Mouse (Mus musculus) hindbrain, postnatal 0 days (tissue): ENCODE data around the gene Pla2g4b. TPM values are rescaled to one million over a fixed set of nuclear protein-coding genes. Genes with fewer than 3 reads are reported as not detected.
A peak's percentile ranks its signal among the peaks of the same experiment; 100 is the strongest.

Experiments used
- ATAC-seq: fragments of 200-750 bp; cut with Nextera tagmentation; 2 replicates; pipeline ENCODE4 v1.8.0; 2017; ENCODE audit warnings: mild to moderate bottlenecking, moderate TSS enrichment, moderate library complexity
- DNase-seq: peaks from one replicate; pipeline ENCODE4 v3.0.0-alpha.2; 2015; ENCODE audit warnings: low spot score
- H3K27ac ChIP-seq: fragments of 300-500 bp; sonication (generic); 2 replicates; pipeline ENCODE4 v1.5.1; 2014; ENCODE audit warnings: mild to moderate bottlenecking
- H3K27me3 ChIP-seq: fragments of 300-500 bp; sonication (generic); 2 replicates; pipeline ENCODE4 v1.6.1; 2014; ENCODE audit warnings: low read length, mixed read lengths; ENCODE audit not compliant: insufficient read depth
- H3K36me3 ChIP-seq: fragments of 300-500 bp; sonication (generic); 2 replicates; pipeline ENCODE4 v1.6.1; 2014; ENCODE audit warnings: low read length, mixed read lengths; ENCODE audit not compliant: insufficient read depth
- H3K4me1 ChIP-seq: fragments of 300-500 bp; sonication (generic); 2 replicates; pipeline ENCODE4 v1.6.1; 2014; ENCODE audit warnings: antibody characterized with exemption, low read length, mixed read lengths; ENCODE audit not compliant: insufficient read depth
- H3K4me2 ChIP-seq: fragments of 300-500 bp; sonication (generic); 2 replicates; pipeline ENCODE4 v1.6.1; 2014; ENCODE audit warnings: low read depth, mild to moderate bottlenecking, low read length, moderate library complexity, mixed read lengths
- H3K4me3 ChIP-seq: fragments of 300-500 bp; sonication (generic); 2 replicates; pipeline ENCODE4 v1.5.1; 2014; ENCODE audit warnings: low read length
- H3K9ac ChIP-seq: fragments of 300-500 bp; sonication (generic); replicated peaks from 2 replicates; pipeline ENCODE4 v1.6.1; 2014; ENCODE audit warnings: mild to moderate bottlenecking, low read length, moderate library complexity, mixed read lengths
- H3K9me3 ChIP-seq: fragments of 300-500 bp; sonication (generic); 2 replicates; pipeline ENCODE4 v1.6.1; 2016; ENCODE audit warnings: low read length, mixed read lengths
- CTCF ChIP-seq: IDR thresholded peaks from 2 replicates; pipeline ENCODE4 v1.5.1; 2016; ENCODE audit warnings: antibody characterized with exemption, control low read depth, low read depth
- WGBS: fragments of 180-500 bp; shearing (Covaris S2); extraction: QIAGEN DNeasy Blood & Tissue Kit; methylation state at CpG from one replicate; pipeline ENCODE4 v1.1.7; 2014; 5-methylcytosine and 5-hydroxymethylcytosine counted together
- polyA plus RNA-seq: library from polyadenylated mRNA; unstranded; fragments of >200 nt; fragmentation: Nextera tagmentation; extraction: Ambion mirVana; gene quantifications from 2 replicates; pipeline ENCODE4 v1.2.1, GENCODE M21; 2015
- total RNA-seq: library from RNA; depleted of rRNA; stranded (reverse); fragments of >200 nt; gene quantifications from 2 replicates; pipeline ENCODE4 v1.2.3, GENCODE M21; 2014

Gene Pla2g4b
- total and polyA plus RNA-seq, 2 experiments from 2014 or later: 0.30 to 12.3 TPM

GRCm38 (mm10) chr2:120068555-120069465, 35.6 kb downstream of the Pla2g4b start:
- no peak overlapping the region for H3K9ac ChIP-seq
- no peak overlapping the region for H3K4me3 ChIP-seq
- peak; percentile 58 for DNase-seq
- 44% methylated on average over 16 of the region's 16 CpGs for whole genome bisulfite sequencing
- TF ChIP-seq CTCF: peak; percentile 80
- no peaks in the 10 kb centered on the region for H3K9me3 ChIP-seq
- no peaks in the 10 kb centered on the region for H3K4me1 ChIP-seq
- peak; percentile 62 for ATAC-seq
- H3K27me3 ChIP-seq: no peaks in the 10 kb centered on the region
- no peak overlapping the region for H3K4me2 ChIP-seq
- no peak overlapping the region for H3K27ac ChIP-seq
- H3K36me3 ChIP-seq: no peaks in the 10 kb centered on the region

DNA sequence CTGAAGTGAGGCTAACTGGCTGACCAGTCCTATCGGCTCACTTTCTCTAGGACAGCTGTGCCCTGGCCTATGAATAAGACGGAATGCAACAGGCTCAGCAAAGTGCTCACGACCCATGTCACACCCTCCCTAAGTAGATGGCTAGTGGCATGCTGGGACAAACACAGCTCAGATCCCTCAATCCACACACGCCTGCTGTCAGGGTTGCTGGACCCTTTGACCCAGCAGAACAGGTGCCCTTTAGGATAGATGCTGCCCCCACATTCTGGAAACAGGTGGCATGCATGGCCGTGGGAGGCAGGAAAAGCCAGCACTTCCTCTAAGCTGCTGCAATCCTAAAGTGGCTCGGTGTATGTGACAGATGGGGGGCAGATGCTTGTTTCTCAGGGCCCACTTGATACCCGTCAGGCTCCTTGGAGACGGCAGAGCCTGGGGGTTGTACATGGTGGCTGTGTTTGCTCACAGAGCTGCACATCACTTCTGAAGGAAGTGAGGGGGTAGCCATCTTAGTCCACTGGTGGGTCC, 36.3 kb downstream of the Pla2g4b start:
- H3K9ac ChIP-seq: no peak overlapping the region
- 55% methylated on average over 8 of the region's 8 CpGs for WGBS
- H3K36me3 ChIP-seq: no peaks in the 10 kb centered on the region
- DNase-seq: no peak
- no peaks in the 10 kb centered on the region for H3K4me1 ChIP-seq
- TF ChIP-seq CTCF: no peak
- H3K4me2 ChIP-seq: no peak overlapping the region
- H3K27ac ChIP-seq: no peak overlapping the region
- no peak for ATAC-seq
- no peaks in the 10 kb centered on the region for H3K9me3 ChIP-seq
- H3K4me3 ChIP-seq: no peak overlapping the region
- no peaks in the 10 kb centered on the region for H3K27me3 ChIP-seq

GRCm38 (mm10) chr2:120074096-120074495, 40.9 kb downstream of the Pla2g4b start:
- no peak for TF ChIP-seq CTCF
- Histone ChIP-seq H3K4me3 (no peak overlapping the region), H3K27ac (no peak overlapping the region), H3K27me3 (peaks cover 8% of the 10 kb centered on the region; the same call in 1 of the 2 replicates), H3K9me3 (no peaks in the 10 kb centered on the region), H3K36me3 (no peaks in the 10 kb centered on the region), H3K9ac (no peak overlapping the region), H3K4me2 (no peak overlapping the region), H3K4me1 (no peaks in the 10 kb centered on the region)
- ATAC-seq (no peak), DNase-seq (peak; percentile 27)
- WGBS: 71% methylated on average over 4 of the region's 4 CpGs

DNA sequence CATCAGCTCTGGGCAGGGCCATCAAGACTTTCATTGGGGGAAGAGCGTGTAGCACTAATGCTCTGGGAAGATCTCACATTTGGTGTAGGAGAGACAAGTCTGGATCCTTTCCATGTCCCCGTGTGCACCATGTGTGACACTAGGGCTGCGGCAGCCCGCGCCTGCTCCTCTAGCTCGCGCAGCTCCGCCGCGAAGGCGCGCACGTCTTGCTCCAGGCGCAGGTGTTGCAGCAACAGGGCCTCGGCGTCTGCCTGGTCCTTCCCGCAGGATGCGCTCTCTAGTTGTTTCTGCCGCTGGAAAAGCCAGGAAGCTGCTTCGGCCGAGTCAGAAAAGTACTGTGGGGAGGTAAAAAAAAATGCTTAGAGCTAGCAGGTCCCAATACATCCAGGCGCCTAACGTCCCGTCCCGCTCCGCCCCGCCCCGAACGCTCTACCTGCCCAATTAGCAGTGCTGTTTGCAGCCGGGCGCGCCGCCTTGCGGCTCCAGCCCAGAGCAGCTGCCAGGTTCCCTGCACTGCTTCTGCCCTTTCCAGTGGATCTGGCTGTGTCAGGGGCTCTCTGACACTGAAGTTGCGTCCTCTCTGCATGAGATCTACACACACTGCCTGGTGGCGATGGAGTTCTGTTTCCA, 43.0 kb downstream of the Pla2g4b start:
- H3K4me1 ChIP-seq: no peaks in the 10 kb centered on the region
- no peaks in the 10 kb centered on the region for H3K9me3 ChIP-seq
- peaks cover 8% of the 10 kb centered on the region; the same call in 1 of the 2 replicates for H3K27me3 ChIP-seq
- ATAC-seq: peak; percentile 80
- under 1% methylated on average over 36 of the region's 36 CpGs for WGBS
- H3K4me3 ChIP-seq: peak overlapping the region; percentile 37
- H3K9ac ChIP-seq: 0 out of 2 replicates have a peak overlapping the region, but pooled peaks have one; percentile 13
- TF ChIP-seq CTCF: peak; percentile 73
- H3K4me2 ChIP-seq: peak overlapping the region; percentile 62
- DNase-seq: peak; percentile 71
- H3K36me3 ChIP-seq: no peaks in the 10 kb centered on the region
- no peak overlapping the region for H3K27ac ChIP-seq

GRCm38 (mm10) chr2:120082416-120082815, 49.2 kb downstream of the Pla2g4b start:
- WGBS: 73% methylated on average over 2 of the region's 2 CpGs
- no peaks in the 10 kb centered on the region; the same call in 1 of the 2 replicates for H3K27me3 ChIP-seq
- no peak overlapping the region for H3K27ac ChIP-seq
- H3K9me3 ChIP-seq: no peaks in the 10 kb centered on the region
- DNase-seq (no peak), ATAC-seq (no peak)
- H3K4me1 ChIP-seq: no peaks in the 10 kb centered on the region
- no peak overlapping the region for H3K4me3 ChIP-seq
- TF ChIP-seq CTCF: no peak
- H3K4me2 ChIP-seq: no peak overlapping the region
- no peaks in the 10 kb centered on the region for H3K36me3 ChIP-seq
- H3K9ac ChIP-seq: no peak overlapping the region

DNA sequence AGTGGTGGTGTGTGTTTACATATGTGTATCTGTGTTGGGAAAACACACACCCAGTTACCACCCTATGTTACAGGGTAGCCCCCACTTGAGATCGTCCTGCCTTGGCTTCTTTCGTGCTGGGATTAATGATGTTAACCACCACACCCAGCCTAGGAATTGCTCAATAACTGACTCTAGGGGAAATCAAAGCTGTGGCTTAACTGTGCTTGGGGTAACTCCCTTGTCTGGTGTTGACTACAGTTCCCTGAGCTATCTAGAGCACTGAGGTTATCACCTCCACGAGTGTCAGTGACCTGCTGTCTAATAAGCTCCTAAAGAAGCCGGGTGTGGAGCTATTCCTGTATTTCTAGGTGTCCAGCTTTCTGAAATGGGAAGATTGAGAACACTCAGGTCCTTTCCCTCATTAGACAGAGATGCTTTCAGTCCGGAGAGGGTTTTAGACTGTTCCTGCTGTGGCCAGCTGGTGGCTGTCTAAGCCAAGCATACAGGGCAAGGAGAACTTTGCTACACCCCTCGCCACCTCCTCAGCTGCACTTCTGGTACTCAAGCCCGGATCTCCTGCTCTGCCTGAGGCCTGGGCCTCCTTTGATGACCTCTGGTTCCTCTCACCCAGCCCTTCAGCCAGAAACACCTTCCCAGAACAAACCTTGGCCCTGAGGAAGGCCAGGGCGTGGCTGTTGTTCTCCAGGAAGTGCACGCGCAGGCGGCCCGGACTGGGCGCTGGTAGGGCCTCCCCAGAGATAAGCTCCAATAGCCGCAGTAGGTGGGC, 51.6 kb downstream of the Pla2g4b start:
- 84% methylated on average over 14 of the region's 14 CpGs for WGBS
- Histone ChIP-seq H3K27ac (no peak overlapping the region), H3K36me3 (no peaks in the 10 kb centered on the region), H3K9me3 (no peaks in the 10 kb centered on the region), H3K4me2 (no peak overlapping the region), H3K27me3 (no peaks in the 10 kb centered on the region), H3K9ac (no peak overlapping the region), H3K4me1 (no peaks in the 10 kb centered on the region), H3K4me3 (no peak overlapping the region)
- no peak for ATAC-seq
- peak; percentile 69 for TF ChIP-seq CTCF
- DNase-seq: peak; percentile 33
